Mouse (Mus musculus): Measurements from ENCODE around the gene Slc44a3. TPM values are rescaled to one million over a fixed set of nuclear protein-coding genes. Genes with fewer than 3 reads are reported as not detected.

Gene Slc44a3
- total RNA-seq, 1 experiment, result 2.3 TPM

DNA sequence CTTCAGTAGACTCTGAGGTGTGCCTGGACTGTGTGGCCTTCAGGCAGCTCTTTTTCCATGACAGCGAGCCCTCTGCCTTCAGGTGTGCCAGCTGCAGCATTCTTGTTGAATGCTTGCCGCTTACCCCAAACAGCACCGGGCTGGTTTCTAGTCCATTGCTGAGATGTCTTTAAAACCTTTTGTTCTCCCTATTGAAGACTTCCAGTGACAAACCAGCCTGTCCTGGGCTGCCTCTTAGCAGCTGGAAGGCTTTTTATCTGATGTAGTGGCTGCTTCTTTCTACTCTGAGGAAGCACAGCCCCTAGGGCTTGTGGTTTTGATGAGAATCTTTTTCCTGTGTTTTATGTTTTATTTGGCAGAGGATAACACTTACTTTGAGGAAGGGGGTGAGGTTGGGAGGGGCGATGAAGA is 88.3 kb downstream of the Slc44a3 start:
- H3K9me3 ChIP-seq (ENCODE audit: control insufficient read depth, insufficient read depth, low read depth, low read length), result no peaks in the 10 kb centered on the region
- H3K4me1 ChIP-seq (ENCODE audit: control insufficient read depth in 2 of 2, insufficient read depth in 2 of 2, low read length in 2 of 2, poor library complexity in 1 of 2), result peaks cover 19 to 35% of the 10 kb centered on the region in 2 experiments
- DNase-seq (ENCODE audit: low read depth, low spot score), result no peak
- H3K9ac ChIP-seq (ENCODE audit: insufficient read depth, low read depth, low read length, poor library complexity, severe bottlenecking), result no peak overlapping the region
- TF ChIP-seq ZNF384 (IDR thresholded peaks at IDR 0.05; ENCODE audit: low read depth, low read length) (no peak), MAFK (IDR thresholded peaks at IDR 0.05; ENCODE audit: insufficient read depth, low read depth, low read length) (no peak), ZC3H11A (IDR thresholded peaks at IDR 0.05; ENCODE audit: borderline replicate concordance, low read depth, low read length) (no peak)
- H3K36me3 ChIP-seq (ENCODE audit: control insufficient read depth, insufficient read depth, low read length, poor library complexity, severe bottlenecking), result peaks cover 7% of the 10 kb centered on the region; the same call in 1 of the 2 replicates
- in situ Hi-C loops (cut with MboI; ENCODE audit: low sequenced_read_pairs in 2 of 2, unreplicated experiment in 2 of 2), result no loop called here
- no peak overlapping the region for H3K4me3 ChIP-seq (ENCODE audit: insufficient read depth in 1 of 2, low read depth in 1 of 2, low read length in 2 of 2, poor library complexity in 1 of 2, severe bottlenecking in 1 of 2)
- no peak overlapping the region for H3K27ac ChIP-seq (ENCODE audit: insufficient read depth, low read depth, low read length, poor library complexity, severe bottlenecking)

DNA sequence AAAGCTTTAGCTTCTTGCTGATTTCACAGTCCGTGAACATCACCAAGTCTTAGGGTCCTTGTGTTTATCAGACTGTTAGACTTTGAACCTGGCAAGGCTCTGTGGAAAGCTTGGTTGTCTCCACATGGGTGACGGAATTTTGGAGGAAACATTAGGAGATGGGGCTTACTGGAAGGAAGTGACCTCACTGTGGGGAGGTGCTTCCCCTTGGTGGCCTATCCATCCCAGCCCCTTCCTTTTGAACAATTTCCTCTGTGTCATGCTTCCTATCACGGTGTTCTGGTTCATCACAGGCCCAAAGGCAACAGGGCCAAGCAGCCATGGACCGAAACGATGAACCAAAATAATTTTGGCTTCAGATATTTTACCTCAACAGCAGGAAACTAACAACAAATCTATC is 89.9 kb downstream of the Slc44a3 start:
- H3K27ac ChIP-seq (ENCODE audit: insufficient read depth, low read depth, low read length, poor library complexity, severe bottlenecking), result no peak overlapping the region
- DNase-seq (ENCODE audit: low read depth, low spot score), result no peak
- H3K9me3 ChIP-seq (ENCODE audit: control insufficient read depth, insufficient read depth, low read depth, low read length), result no peaks in the 10 kb centered on the region
- H3K4me3 ChIP-seq (ENCODE audit: insufficient read depth in 1 of 2, low read depth in 1 of 2, low read length in 2 of 2, poor library complexity in 1 of 2, severe bottlenecking in 1 of 2), result no peak overlapping the region
- in situ Hi-C loops (cut with MboI; ENCODE audit: low sequenced_read_pairs in 2 of 2, unreplicated experiment in 2 of 2), result no loop called here
- H3K9ac ChIP-seq (ENCODE audit: insufficient read depth, low read depth, low read length, poor library complexity, severe bottlenecking), result no peak overlapping the region
- H3K4me1 ChIP-seq (ENCODE audit: control insufficient read depth in 2 of 2, insufficient read depth in 2 of 2, low read length in 2 of 2, poor library complexity in 1 of 2), result peaks cover 19 to 35% of the 10 kb centered on the region in 2 experiments
- TF ChIP-seq ZC3H11A (IDR thresholded peaks at IDR 0.05; ENCODE audit: borderline replicate concordance, low read depth, low read length), result no peak
- no peak for TF ChIP-seq CHD2 (IDR thresholded peaks at IDR 0.05; ENCODE audit: low read depth, low read length)
- no peak for TF ChIP-seq HCFC1 (IDR thresholded peaks at IDR 0.05; ENCODE audit: borderline replicate concordance, insufficient read depth, low read length)
- TF ChIP-seq ZNF384 (IDR thresholded peaks at IDR 0.05; ENCODE audit: low read depth, low read length), result no peak
- TF ChIP-seq MAFK (IDR thresholded peaks at IDR 0.05; ENCODE audit: insufficient read depth, low read depth, low read length), result no peak
- H3K36me3 ChIP-seq (ENCODE audit: control insufficient read depth, insufficient read depth, low read length, poor library complexity, severe bottlenecking), result peaks cover 8% of the 10 kb centered on the region; the same call in 1 of the 2 replicates

DNA sequence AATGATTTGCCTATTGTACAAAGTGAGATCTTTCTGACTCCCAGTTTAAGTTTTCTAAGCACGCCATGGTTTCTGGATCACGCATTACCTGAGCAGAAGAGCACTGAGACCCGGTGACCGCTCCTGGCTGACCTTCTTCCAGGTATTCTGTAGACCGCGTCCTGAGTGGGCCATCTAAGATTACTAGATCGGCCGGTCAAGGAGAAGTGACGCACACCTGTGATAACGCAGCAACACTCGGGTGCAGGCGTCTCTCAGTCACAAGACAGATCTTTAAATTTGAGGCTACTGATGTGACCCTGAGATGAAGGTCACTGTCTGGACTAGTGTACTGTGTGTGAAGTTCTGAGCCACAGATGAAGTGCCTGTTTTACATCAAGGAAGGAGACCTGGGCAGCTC is 90.7 kb downstream of the Slc44a3 start:
- DNase-seq (ENCODE audit: low read depth, low spot score), result no peak
- peaks cover 8% of the 10 kb centered on the region; the same call in 1 of the 2 replicates for H3K36me3 ChIP-seq (ENCODE audit: control insufficient read depth, insufficient read depth, low read length, poor library complexity, severe bottlenecking)
- in situ Hi-C loops (cut with MboI; ENCODE audit: low sequenced_read_pairs in 2 of 2, unreplicated experiment in 2 of 2), result no loop called here
- H3K4me1 ChIP-seq (ENCODE audit: control insufficient read depth in 2 of 2, insufficient read depth in 2 of 2, low read length in 2 of 2, poor library complexity in 1 of 2), result peaks cover 26 to 37% of the 10 kb centered on the region in 2 experiments
- H3K9me3 ChIP-seq (ENCODE audit: control insufficient read depth, insufficient read depth, low read depth, low read length), result no peaks in the 10 kb centered on the region
- H3K27ac ChIP-seq (ENCODE audit: insufficient read depth, low read depth, low read length, poor library complexity, severe bottlenecking), result no peak overlapping the region
- TF ChIP-seq HCFC1 (IDR thresholded peaks at IDR 0.05; ENCODE audit: borderline replicate concordance, insufficient read depth, low read length) (no peak), MAFK (IDR thresholded peaks at IDR 0.05; ENCODE audit: insufficient read depth, low read depth, low read length) (no peak), ZC3H11A (IDR thresholded peaks at IDR 0.05; ENCODE audit: borderline replicate concordance, low read depth, low read length) (no peak), ZNF384 (IDR thresholded peaks at IDR 0.05; ENCODE audit: low read depth, low read length) (no peak), CHD2 (IDR thresholded peaks at IDR 0.05; ENCODE audit: low read depth, low read length) (no peak)
- H3K4me3 ChIP-seq (ENCODE audit: insufficient read depth in 1 of 2, low read depth in 1 of 2, low read length in 2 of 2, poor library complexity in 1 of 2, severe bottlenecking in 1 of 2), result no peak overlapping the region
- no peak overlapping the region for H3K9ac ChIP-seq (ENCODE audit: insufficient read depth, low read depth, low read length, poor library complexity, severe bottlenecking)

DNA sequence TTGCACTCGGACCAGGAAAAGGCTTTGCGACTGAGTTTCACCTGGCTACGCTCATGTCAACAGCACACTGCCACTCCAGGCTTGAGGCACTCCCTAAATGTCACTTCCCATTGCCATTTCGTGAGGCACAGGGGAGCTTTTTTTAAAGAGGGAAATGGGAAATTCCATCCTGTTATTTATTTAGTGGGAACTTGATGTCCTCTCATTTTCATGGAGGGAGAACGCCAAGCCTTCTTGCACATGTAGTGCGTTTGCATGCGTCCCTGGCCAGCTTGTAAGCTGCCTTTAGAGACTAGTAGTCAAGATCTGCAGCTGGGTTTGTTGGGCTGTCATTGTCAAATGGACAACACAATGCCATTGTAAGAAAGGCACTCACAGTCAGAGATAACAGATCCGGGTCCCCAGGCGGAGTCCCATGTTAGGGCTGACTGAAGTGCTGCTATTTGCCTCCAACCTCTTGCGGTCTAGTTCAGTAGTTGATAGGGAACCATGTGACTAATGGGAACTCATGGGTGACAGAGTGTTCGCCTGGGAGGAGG is 92.5 kb downstream of the Slc44a3 start:
- Histone ChIP-seq H3K9ac (ENCODE audit: insufficient read depth, low read depth, low read length, poor library complexity, severe bottlenecking) (no peak overlapping the region), H3K4me1 (ENCODE audit: control insufficient read depth in 2 of 2, insufficient read depth in 2 of 2, low read length in 2 of 2, poor library complexity in 1 of 2) (peaks cover 28 to 42% of the 10 kb centered on the region in 2 experiments), H3K36me3 (ENCODE audit: control insufficient read depth, insufficient read depth, low read length, poor library complexity, severe bottlenecking) (peaks cover 13% of the 10 kb centered on the region; the same call in 1 of the 2 replicates), H3K4me3 (ENCODE audit: insufficient read depth in 1 of 2, low read depth in 1 of 2, low read length in 2 of 2, poor library complexity in 1 of 2, severe bottlenecking in 1 of 2) (no peak overlapping the region), H3K27ac (ENCODE audit: insufficient read depth, low read depth, low read length, poor library complexity, severe bottlenecking) (no peak overlapping the region), H3K9me3 (ENCODE audit: control insufficient read depth, insufficient read depth, low read depth, low read length) (no peaks in the 10 kb centered on the region)
- in situ Hi-C loops (cut with MboI; ENCODE audit: low sequenced_read_pairs in 2 of 2, unreplicated experiment in 2 of 2), result no loop called here
- TF ChIP-seq HCFC1 (IDR thresholded peaks at IDR 0.05; ENCODE audit: borderline replicate concordance, insufficient read depth, low read length) (no peak), CHD2 (IDR thresholded peaks at IDR 0.05; ENCODE audit: low read depth, low read length) (no peak), MAFK (IDR thresholded peaks at IDR 0.05; ENCODE audit: insufficient read depth, low read depth, low read length) (no peak), ZNF384 (IDR thresholded peaks at IDR 0.05; ENCODE audit: low read depth, low read length) (no peak), ZC3H11A (IDR thresholded peaks at IDR 0.05; ENCODE audit: borderline replicate concordance, low read depth, low read length) (no peak)
- DNase-seq (ENCODE audit: low read depth, low spot score), result no peak
